Mouse (Mus musculus): ENCODE results near the gene Naip6. TPM values are rescaled to one million over a fixed set of nuclear protein-coding genes. Genes with fewer than 3 reads are reported as not detected.
"Not testable (repeated sequence)": the region's sequence is repeated elsewhere in the genome, so short reads cannot be mapped to it uniquely, and the experiment has no call there.

Gene Naip6
- polyA plus RNA-seq (2015; fragmentation: Nextera tagmentation; extraction: Ambion mirVana) = 0.06 and 0.14 TPM in 2 replicates

- not testable (repeated sequence) for H3K4me3 ChIP-seq; H3K27ac ChIP-seq; H3K4me1 ChIP-seq; H3K9me3 ChIP-seq; H3K27me3 ChIP-seq; H3K4me2 ChIP-seq; H3K9ac ChIP-seq; ATAC-seq (ENCODE audit: insufficient number of reproducible peaks, insufficient read depth, low FRiP score, low TSS enrichment, low read depth); H3K36me3 ChIP-seq
- WGBS = 74% methylated on average over 5 of the region's 6 CpGs
These were observed at the start of gene Naip6 for GRCm38 (mm10) chr13:100317256-100317893. TSS of gene Naip6 (minus strand) at chr13:100317674.

DNA sequence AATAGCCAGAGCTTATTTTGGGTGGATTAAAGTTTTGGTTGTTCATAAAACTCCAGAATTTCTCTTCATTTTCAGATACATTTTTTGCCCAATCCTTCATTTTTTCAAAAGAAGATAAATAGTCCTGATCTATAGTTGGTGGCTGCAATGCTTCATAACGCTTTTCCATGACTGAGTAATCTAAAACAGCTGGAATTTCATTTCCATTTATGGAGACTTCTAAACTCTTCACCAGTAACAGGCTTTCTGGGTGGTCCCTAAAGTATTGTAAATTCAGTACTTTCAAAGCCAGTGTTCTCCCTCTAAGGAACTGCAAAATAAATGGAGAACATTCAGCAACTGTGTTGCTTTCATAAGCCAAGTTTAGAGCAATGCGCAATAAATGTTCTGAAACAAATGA is 34.8 kb upstream of the Naip6 start:
- ATAC-seq (ENCODE audit: insufficient number of reproducible peaks, insufficient read depth, low FRiP score, low TSS enrichment, low read depth); H3K27ac ChIP-seq; H3K9me3 ChIP-seq; H3K27me3 ChIP-seq; H3K4me1 ChIP-seq; H3K4me2 ChIP-seq; H3K9ac ChIP-seq; H3K4me3 ChIP-seq; H3K36me3 ChIP-seq: not testable (repeated sequence)
- WGBS = 56% methylated on average over 2 of the region's 2 CpGs

DNA sequence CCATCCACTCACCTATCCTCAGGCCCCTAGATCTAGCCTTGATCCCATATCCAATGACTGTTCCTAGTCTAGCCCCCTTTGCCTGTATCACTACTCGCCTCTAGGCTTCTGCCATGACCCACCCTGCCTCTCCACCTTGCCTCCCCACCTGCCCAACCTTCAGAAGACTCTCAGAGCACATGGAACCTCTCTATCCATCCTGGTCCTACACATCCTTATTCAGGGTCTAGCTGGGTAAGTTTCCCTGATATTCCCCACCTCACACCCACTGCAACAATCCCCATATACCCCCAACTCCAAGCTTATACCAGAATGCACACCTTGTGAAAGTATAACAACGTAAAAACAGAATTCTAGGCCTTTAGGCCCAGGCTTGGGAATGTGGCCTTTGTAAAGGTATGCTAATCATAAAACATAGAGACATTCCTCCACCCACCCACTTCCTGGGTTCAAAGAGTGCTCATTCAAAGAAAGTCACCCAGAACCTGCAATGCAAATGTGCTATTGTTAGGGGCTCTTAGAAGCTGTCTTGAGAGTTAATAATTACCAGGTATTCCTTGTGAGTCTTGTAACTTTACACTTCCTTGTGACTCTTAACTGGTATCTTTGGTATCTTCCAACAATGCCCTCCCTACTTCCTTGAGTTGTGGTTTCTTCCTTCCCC is 32.2 kb upstream of the Naip6 start:
- not testable (repeated sequence) for H3K4me1 ChIP-seq; H3K36me3 ChIP-seq; ATAC-seq (ENCODE audit: insufficient number of reproducible peaks, insufficient read depth, low FRiP score, low TSS enrichment, low read depth); H3K27ac ChIP-seq; H3K9ac ChIP-seq; H3K4me3 ChIP-seq; H3K4me2 ChIP-seq; H3K9me3 ChIP-seq; H3K27me3 ChIP-seq
- 58% methylated on average over 1 of the region's 2 CpGs for WGBS

DNA sequence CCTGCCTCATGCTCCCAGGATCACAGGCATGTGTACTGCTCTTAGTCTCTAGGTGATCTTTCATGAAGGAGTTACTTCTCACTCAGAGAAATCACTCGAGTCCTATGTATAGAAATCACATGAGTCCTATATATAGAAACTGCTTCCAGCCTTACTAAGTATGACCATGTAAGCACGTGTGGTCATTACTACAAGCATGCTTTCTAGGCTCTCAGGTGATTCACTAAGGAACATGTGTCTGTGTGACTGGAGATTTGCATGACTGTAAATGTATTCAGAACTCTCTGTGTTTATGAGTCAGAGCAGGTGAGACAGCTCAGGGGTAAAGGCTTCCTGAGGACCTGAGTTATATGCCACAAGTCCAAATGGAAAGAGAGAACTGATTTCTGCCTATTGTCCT is 24.3 kb upstream of the Naip6 start:
- Histone ChIP-seq H3K4me2 (no peak overlapping the region), H3K4me3 (no peak overlapping the region), H3K4me1 (no peaks in the 10 kb centered on the region), H3K9ac (no peak overlapping the region), H3K27ac (no peak overlapping the region), H3K27me3 (no peaks in the 10 kb centered on the region), H3K36me3 (no peaks in the 10 kb centered on the region), H3K9me3 (no peaks in the 10 kb centered on the region)
- WGBS = 73% methylated on average over 2 of the region's 2 CpGs
- no peak for ATAC-seq (ENCODE audit: insufficient number of reproducible peaks, insufficient read depth, low FRiP score, low TSS enrichment, low read depth)

DNA sequence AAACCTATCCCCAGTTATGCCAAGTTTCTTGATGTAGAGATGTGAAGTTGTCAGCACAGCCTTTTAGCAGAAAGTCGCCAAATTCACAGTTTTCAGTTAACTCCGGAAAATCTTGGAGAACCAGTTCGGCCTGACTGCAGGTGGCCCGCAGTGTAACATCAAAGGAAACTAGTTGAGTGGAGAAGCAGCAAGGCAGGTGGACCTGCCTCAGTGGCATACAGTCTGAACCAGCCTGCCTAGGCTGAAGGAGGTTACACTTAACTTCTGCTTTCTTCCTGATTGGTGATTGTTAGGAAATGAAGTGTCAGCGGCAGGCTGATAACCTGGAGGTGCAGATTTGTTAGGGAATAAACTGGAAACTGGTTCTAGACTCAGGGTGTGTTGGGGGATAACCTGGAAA is 14.3 kb upstream of the Naip6 start:
- not testable (repeated sequence) for H3K4me2 ChIP-seq; H3K27me3 ChIP-seq; ATAC-seq (ENCODE audit: insufficient number of reproducible peaks, insufficient read depth, low FRiP score, low TSS enrichment, low read depth); H3K27ac ChIP-seq; H3K9me3 ChIP-seq; H3K4me3 ChIP-seq; H3K36me3 ChIP-seq; H3K4me1 ChIP-seq; H3K9ac ChIP-seq
- WGBS = 38% methylated on average over 5 of the region's 5 CpGs

DNA sequence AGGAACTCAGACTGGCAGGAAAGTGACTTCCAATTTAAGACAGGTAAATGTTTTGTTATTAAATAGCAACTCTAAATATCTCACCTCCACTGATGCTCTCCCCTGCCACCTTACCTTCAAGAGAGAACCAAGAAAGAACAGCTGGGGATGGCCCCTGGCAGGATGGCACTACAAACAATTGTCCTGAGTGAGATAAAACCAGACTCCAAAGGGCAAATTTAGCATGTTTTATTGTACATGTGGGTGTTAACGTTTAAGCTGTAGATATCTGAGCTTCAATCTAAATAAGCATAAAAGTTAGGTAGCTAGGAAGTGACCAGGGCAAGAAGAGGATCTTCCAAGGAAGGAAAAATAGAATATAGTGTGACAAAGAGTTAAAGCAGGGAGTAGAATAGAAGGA is 11.4 kb upstream of the Naip6 start:
- not testable (repeated sequence) for H3K4me2 ChIP-seq; H3K27ac ChIP-seq; H3K27me3 ChIP-seq; H3K4me1 ChIP-seq; H3K9me3 ChIP-seq; H3K36me3 ChIP-seq; ATAC-seq (ENCODE audit: insufficient number of reproducible peaks, insufficient read depth, low FRiP score, low TSS enrichment, low read depth); H3K4me3 ChIP-seq; H3K9ac ChIP-seq
- 24% methylated on average over 1 of the region's 1 CpGs for WGBS

- not testable (repeated sequence) for H3K9ac ChIP-seq; ATAC-seq (ENCODE audit: insufficient number of reproducible peaks, insufficient read depth, low FRiP score, low TSS enrichment, low read depth); H3K4me1 ChIP-seq; H3K36me3 ChIP-seq; H3K27ac ChIP-seq; H3K9me3 ChIP-seq; H3K4me3 ChIP-seq; H3K4me2 ChIP-seq; H3K27me3 ChIP-seq
- 78% methylated on average over 2 of the region's 2 CpGs for WGBS
These were observed 10.6 kb upstream of the Naip6 start for GRCm38 (mm10) chr13:100328029-100328428.

DNA sequence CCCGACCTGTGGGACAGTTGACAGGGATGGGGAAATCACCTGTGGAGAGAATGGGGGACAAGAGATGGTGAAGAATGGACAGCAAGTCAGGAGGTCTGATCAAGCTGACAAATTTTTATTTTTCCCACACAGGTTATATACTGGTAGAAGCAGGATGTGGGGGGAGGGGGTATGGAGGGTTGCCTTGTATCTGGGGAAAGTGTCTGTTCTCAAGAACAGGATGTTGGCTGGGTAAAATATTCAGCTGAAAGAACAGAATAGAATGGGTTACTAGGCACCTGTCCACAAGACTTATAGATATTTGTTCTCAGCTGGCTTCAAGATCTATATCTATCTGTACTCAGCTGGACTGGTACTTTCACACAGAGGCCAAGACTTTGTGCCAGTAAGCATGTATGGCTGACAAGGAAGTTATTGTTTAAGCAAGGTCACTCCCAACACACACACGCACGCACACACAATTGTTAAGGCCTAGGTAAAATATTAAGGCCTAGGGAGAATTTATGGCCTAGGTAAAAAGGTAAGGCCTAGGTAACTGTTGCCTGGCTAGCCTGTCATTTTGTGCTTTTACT is 4.9 kb upstream of the Naip6 start:
- not testable (repeated sequence) for H3K9ac ChIP-seq; H3K4me1 ChIP-seq; H3K9me3 ChIP-seq; H3K27ac ChIP-seq; H3K27me3 ChIP-seq; H3K4me2 ChIP-seq; H3K4me3 ChIP-seq; H3K36me3 ChIP-seq; ATAC-seq (ENCODE audit: insufficient number of reproducible peaks, insufficient read depth, low FRiP score, low TSS enrichment, low read depth)
- WGBS = 82% methylated on average over 3 of the region's 3 CpGs

- Histone ChIP-seq H3K9ac (no peak overlapping the region), H3K36me3 (no peaks in the 10 kb centered on the region), H3K27me3 (no peaks in the 10 kb centered on the region), H3K4me2 (no peak overlapping the region), H3K4me1 (no peaks in the 10 kb centered on the region), H3K4me3 (no peak overlapping the region), H3K9me3 (no peaks in the 10 kb centered on the region), H3K27ac (no peak overlapping the region)
- ATAC-seq (ENCODE audit: insufficient number of reproducible peaks, insufficient read depth, low FRiP score, low TSS enrichment, low read depth) = no peak
- WGBS = 79% methylated on average over 1 of the region's 1 CpGs
These were observed 32.9 kb downstream of the Naip6 start for GRCm38 (mm10) chr13:100284611-100285010.

DNA sequence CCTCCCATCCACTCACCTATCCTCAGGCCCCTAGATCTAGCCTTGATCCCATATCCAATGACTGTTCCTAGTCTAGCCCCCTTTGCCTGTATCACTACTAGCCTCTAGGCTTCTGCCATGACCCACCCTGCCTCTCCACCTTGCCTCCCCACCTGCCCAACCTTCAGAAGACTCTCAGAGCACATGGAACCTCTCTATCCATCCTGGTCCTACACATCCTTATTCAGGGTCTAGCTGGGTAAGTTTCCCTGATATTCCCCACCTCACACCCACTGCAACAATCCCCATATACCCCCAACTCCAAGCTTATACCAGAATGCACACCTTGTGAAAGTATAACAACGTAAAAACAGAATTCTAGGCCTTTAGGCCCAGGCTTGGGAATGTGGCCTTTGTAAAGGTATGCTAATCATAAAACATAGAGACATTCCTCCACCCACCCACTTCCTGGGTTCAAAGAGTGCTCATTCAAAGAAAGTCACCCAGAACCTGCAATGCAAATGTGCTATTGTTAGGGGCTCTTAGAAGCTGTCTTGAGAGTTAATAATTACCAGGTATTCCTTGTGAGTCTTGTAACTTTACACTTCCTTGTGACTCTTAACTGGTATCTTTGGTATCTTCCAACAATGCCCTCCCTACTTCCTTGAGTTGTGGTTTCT is 45.9 kb downstream of the Naip6 start:
- H3K27me3 ChIP-seq; H3K4me1 ChIP-seq; H3K9me3 ChIP-seq; H3K9ac ChIP-seq; ATAC-seq (ENCODE audit: insufficient number of reproducible peaks, insufficient read depth, low FRiP score, low TSS enrichment, low read depth); H3K27ac ChIP-seq; H3K4me3 ChIP-seq; H3K36me3 ChIP-seq; H3K4me2 ChIP-seq: not testable (repeated sequence)
- no CpG with 5 or more reads among the region's 1 CpGs for WGBS

GRCm38 (mm10) chr13:100256996-100257395 is 60.5 kb downstream of the Naip6 start:
- H3K36me3 ChIP-seq; H3K9me3 ChIP-seq; H3K4me3 ChIP-seq; H3K4me1 ChIP-seq; H3K27ac ChIP-seq; H3K9ac ChIP-seq; H3K4me2 ChIP-seq; H3K27me3 ChIP-seq; ATAC-seq (ENCODE audit: insufficient number of reproducible peaks, insufficient read depth, low FRiP score, low TSS enrichment, low read depth): not testable (repeated sequence)
- 66% methylated on average over 2 of the region's 2 CpGs for WGBS

GRCm38 (mm10) chr13:100255925-100256324 is 61.5 kb downstream of the Naip6 start:
- H3K4me3 ChIP-seq, H3K9ac ChIP-seq: not testable (repeated sequence)
- WGBS = 88% methylated on average over 6 of the region's 6 CpGs

More at GRCm38 (mm10) chr13:100255925-100256324, 61.5 kb downstream of the Naip6 start:
- H3K4me1 ChIP-seq; H3K4me2 ChIP-seq; H3K9me3 ChIP-seq; H3K36me3 ChIP-seq; H3K27me3 ChIP-seq; ATAC-seq (ENCODE audit: insufficient number of reproducible peaks, insufficient read depth, low FRiP score, low TSS enrichment, low read depth); H3K27ac ChIP-seq: not testable (repeated sequence)
